Mouse (Mus musculus) G1E (cell line): ENCODE data around the gene Naif1.

ENCODE experiments used
- CTCF ChIP-seq: IDR thresholded peaks from 2 replicates; pipeline ENCODE4 v1.5.1; 2012; ENCODE audit warnings: low read depth, low read length, inconsistent platforms, mixed read lengths
- GATA1 ChIP-seq: IDR thresholded peaks from 2 replicates; pipeline ENCODE4 v1.6.1; 2012; ENCODE audit warnings: borderline replicate concordance, low read length, inconsistent platforms, mixed read lengths
- TAL1 ChIP-seq: conservative IDR thresholded peaks from 2 replicates; pipeline ENCODE4 v1.6.1; 2012; ENCODE audit warnings: low read depth, low read length, inconsistent platforms, mixed read lengths

DNA sequence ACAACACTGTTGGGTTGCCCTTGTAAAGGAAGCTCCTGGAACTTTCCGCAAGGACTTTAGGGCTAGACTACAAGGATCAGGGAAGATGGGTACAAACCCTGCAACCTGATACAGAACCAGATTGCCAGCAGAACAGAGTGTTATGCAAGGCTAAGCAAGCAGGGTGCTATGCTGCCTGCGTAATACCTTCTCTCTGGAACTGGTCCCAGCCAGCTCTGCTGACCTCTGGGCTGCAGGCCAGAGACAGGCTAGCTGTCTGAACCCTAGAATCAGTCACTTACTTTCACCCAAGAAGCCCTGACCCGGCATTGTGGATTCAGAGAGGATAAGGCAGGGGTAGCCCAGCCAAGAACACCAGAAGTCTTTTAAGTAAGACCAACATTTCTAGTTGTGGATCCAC is 30.9 kb upstream of the Naif1 start:
- no peak for TF ChIP-seq CTCF
- TF ChIP-seq GATA1 = no peak
- no peak for TF ChIP-seq TAL1
